Mouse (Mus musculus) 3T3-L1 (cell line): ENCODE results near the gene Tbc1d10c.

Source experiments
- DNase-seq: peaks from one replicate; pipeline ENCODE4 v3.0.0-alpha.2; 2015; ENCODE audit warnings: low read depth, low spot score

The Tbc1d10c gene

GRCm38 (mm10) chr19:4190831-4191334 is at the start of gene Tbc1d10c:
TSS of gene Tbc1d10c (minus strand) at chr19:4191284.
- DNase-seq = no peak

GRCm38 (mm10) chr19:4240247-4240668 is 49.2 kb upstream of the Tbc1d10c start:
- peak; percentile 56 for DNase-seq

GRCm38 (mm10) chr19:4234548-4234947 is 43.5 kb upstream of the Tbc1d10c start:
- DNase-seq = no peak

- DNase-seq = no peak
Observed at GRCm38 (mm10) chr19:4232651-4233050, 41.6 kb upstream of the Tbc1d10c start.

GRCm38 (mm10) chr19:4232186-4232572 is 41.1 kb upstream of the Tbc1d10c start:
- DNase-seq = peak; percentile 81

GRCm38 (mm10) chr19:4231253-4232185 is 40.4 kb upstream of the Tbc1d10c start, which contains the start of gene Pold4:
TSS of gene Pold4 (plus strand) at chr19:4231899.
- DNase-seq = peak; percentile 99

GRCm38 (mm10) chr19:4230415-4230814 is 39.3 kb upstream of the Tbc1d10c start:
- DNase-seq = peak; percentile 80

GRCm38 (mm10) chr19:4229451-4230076 is 38.5 kb upstream of the Tbc1d10c start:
- no peak for DNase-seq

- no peak for DNase-seq
Observed at GRCm38 (mm10) chr19:4228891-4229290, 37.8 kb upstream of the Tbc1d10c start.

- peak; percentile 96 for DNase-seq
Observed at GRCm38 (mm10) chr19:4227894-4228678, 37.0 kb upstream of the Tbc1d10c start.

- DNase-seq = no peak
Observed at GRCm38 (mm10) chr19:4227446-4227845, 36.4 kb upstream of the Tbc1d10c start.

- DNase-seq = no peak
Observed at GRCm38 (mm10) chr19:4226779-4227178, 35.7 kb upstream of the Tbc1d10c start.

GRCm38 (mm10) chr19:4222165-4222564 is 31.1 kb upstream of the Tbc1d10c start:
- DNase-seq = no peak

GRCm38 (mm10) chr19:4220957-4221743 is 30.1 kb upstream of the Tbc1d10c start:
- peak; percentile 65 for DNase-seq

GRCm38 (mm10) chr19:4220416-4220815 is 29.3 kb upstream of the Tbc1d10c start:
- no peak for DNase-seq

- DNase-seq = no peak
Observed at GRCm38 (mm10) chr19:4219943-4220342, 28.9 kb upstream of the Tbc1d10c start.

- no peak for DNase-seq
Observed at GRCm38 (mm10) chr19:4218784-4219183, 27.7 kb upstream of the Tbc1d10c start.

- DNase-seq = no peak
Observed at GRCm38 (mm10) chr19:4218293-4218692, 27.2 kb upstream of the Tbc1d10c start.

- no peak for DNase-seq
Observed at GRCm38 (mm10) chr19:4217855-4218254, 26.8 kb upstream of the Tbc1d10c start.

- DNase-seq = no peak
Observed at GRCm38 (mm10) chr19:4217140-4217539, 26.1 kb upstream of the Tbc1d10c start.
